Mouse (Mus musculus) midbrain, embryonic 12.5 days (tissue): ENCODE results near the gene Hps1. TPM values are rescaled to one million over a fixed set of nuclear protein-coding genes. Genes with fewer than 3 reads are reported as not detected.
"Not testable (repeated sequence)": the region's sequence is repeated elsewhere in the genome, so short reads cannot be mapped to it uniquely, and the experiment has no call there.

ENCODE experiments used
- ATAC-seq: fragments of 200-750 bp; cut with Nextera tagmentation; 2 replicates; pipeline ENCODE4 v1.8.0; 2017; ENCODE audit warnings: low read depth, moderate TSS enrichment, moderate library complexity; ENCODE audit not compliant: low FRiP score
- H3K27ac ChIP-seq: fragments of 300-500 bp; sonication (generic); replicated peaks from 2 replicates; pipeline ENCODE4 v1.5.1; 2016; ENCODE audit warnings: mild to moderate bottlenecking
- H3K27me3 ChIP-seq: fragments of 300-500 bp; sonication (generic); 2 replicates; pipeline ENCODE4 v1.6.1; 2016; ENCODE audit warnings: mild to moderate bottlenecking
- H3K36me3 ChIP-seq: fragments of 300-500 bp; sonication (generic); 2 replicates; pipeline ENCODE4 v1.6.1; 2016
- H3K4me1 ChIP-seq: fragments of 300-500 bp; sonication (generic); 2 replicates; pipeline ENCODE4 v1.6.1; 2016
- H3K4me2 ChIP-seq: fragments of 300-500 bp; sonication (generic); replicated peaks from 2 replicates; pipeline ENCODE4 v1.6.1; 2016; ENCODE audit warnings: mild to moderate bottlenecking, moderate library complexity
- H3K4me3 ChIP-seq: fragments of 300-500 bp; sonication (generic); 2 replicates; pipeline ENCODE4 v1.5.1; 2016; ENCODE audit warnings: mild to moderate bottlenecking
- H3K9ac ChIP-seq: fragments of 300-500 bp; sonication (generic); replicated peaks from 2 replicates; pipeline ENCODE4 v1.6.1; 2016; ENCODE audit warnings: mild to moderate bottlenecking, moderate library complexity
- H3K9me3 ChIP-seq: fragments of 300-500 bp; sonication (generic); 2 replicates; pipeline ENCODE4 v1.6.1; 2016; ENCODE audit warnings: mild to moderate bottlenecking
- WGBS: fragments of 180-500 bp; shearing (Covaris S2); methylation state at CpG from one replicate; pipeline ENCODE4 v1.1.7; 2016; 5-methylcytosine and 5-hydroxymethylcytosine counted together
- polyA plus RNA-seq: library from polyadenylated mRNA; unstranded; fragments of >200 nt; fragmentation: Nextera tagmentation; extraction: Ambion mirVana; gene quantifications from 2 replicates; pipeline ENCODE4 v1.2.1, GENCODE M21; 2016

Gene Hps1
- polyA plus RNA-seq, 1 experiment from 2014 or later, result 17.2 TPM

- Histone ChIP-seq H3K4me3 (no peak overlapping the region), H3K9ac (no peak overlapping the region), H3K27ac (0 out of 2 replicates have a peak overlapping the region, but pooled peaks have one; percentile 30), H3K4me2 (peak overlapping the region; percentile 22), H3K27me3 (peaks cover 12% of the 10 kb centered on the region), H3K36me3 (no peaks in the 10 kb centered on the region), H3K9me3 (no peaks in the 10 kb centered on the region), H3K4me1 (peaks cover 16% of the 10 kb centered on the region)
- ATAC-seq, result no peak
- WGBS, result 23% methylated on average over 8 of the region's 8 CpGs
Measured at GRCm38 (mm10) chr19:42785562-42786220, 5.9 kb upstream of the Hps1 start.

GRCm38 (mm10) chr19:42785129-42785528 is 5.4 kb upstream of the Hps1 start:
- ATAC-seq, result no peak
- Histone ChIP-seq H3K4me3 (no peak overlapping the region), H3K27me3 (peaks cover 12% of the 10 kb centered on the region), H3K9ac (no peak overlapping the region), H3K36me3 (no peaks in the 10 kb centered on the region), H3K9me3 (no peaks in the 10 kb centered on the region), H3K4me1 (peaks cover 16% of the 10 kb centered on the region), H3K27ac (0 out of 2 replicates have a peak overlapping the region, but pooled peaks have one; percentile 25), H3K4me2 (no peak overlapping the region)
- 27% methylated on average over 2 of the region's 2 CpGs for WGBS

GRCm38 (mm10) chr19:42780156-42780538 is 369 bp upstream of the Hps1 start:
- Histone ChIP-seq H3K4me3 (peak overlapping the region; percentile 51), H3K4me2 (peak overlapping the region; percentile 62), H3K9ac (peak overlapping the region; percentile 53), H3K27ac (peak overlapping the region; percentile 65)
- H3K9me3 ChIP-seq, H3K27me3 ChIP-seq, ATAC-seq, H3K36me3 ChIP-seq, H3K4me1 ChIP-seq: not testable (repeated sequence)
- 57% methylated on average over 7 of the region's 7 CpGs for WGBS

- H3K4me1 ChIP-seq, result peaks cover 8% of the 10 kb centered on the region
- H3K27ac ChIP-seq, result no peak overlapping the region
- no peaks in the 10 kb centered on the region for H3K9me3 ChIP-seq
- no peak for ATAC-seq
- WGBS, result 88% methylated on average over 5 of the region's 5 CpGs
- H3K27me3 ChIP-seq, result no peaks in the 10 kb centered on the region
- no peak overlapping the region for H3K9ac ChIP-seq
- no peak overlapping the region for H3K4me3 ChIP-seq
- no peaks in the 10 kb centered on the region for H3K36me3 ChIP-seq
- no peak overlapping the region for H3K4me2 ChIP-seq
Measured at GRCm38 (mm10) chr19:42777801-42778200, 2.0 kb downstream of the Hps1 start.

GRCm38 (mm10) chr19:42776813-42777212 is 3.0 kb downstream of the Hps1 start:
- Histone ChIP-seq H3K4me1 (peaks cover 8% of the 10 kb centered on the region), H3K9me3 (no peaks in the 10 kb centered on the region), H3K27ac (no peak overlapping the region), H3K9ac (no peak overlapping the region), H3K4me2 (no peak overlapping the region), H3K27me3 (no peaks in the 10 kb centered on the region), H3K36me3 (no peaks in the 10 kb centered on the region), H3K4me3 (no peak overlapping the region)
- 88% methylated on average over 1 of the region's 1 CpGs for WGBS
- ATAC-seq, result no peak

- ATAC-seq, result no peak
- WGBS, result 83% methylated on average over 23 of the region's 23 CpGs
Measured at GRCm38 (mm10) chr19:42770141-42770872, 9.5 kb downstream of the Hps1 start.

GRCm38 (mm10) chr19:42769648-42770047 is 10.1 kb downstream of the Hps1 start:
- Histone ChIP-seq H3K36me3 (peaks cover 12% of the 10 kb centered on the region), H3K27me3 (no peaks in the 10 kb centered on the region), H3K4me1 (no peaks in the 10 kb centered on the region), H3K9me3 (no peaks in the 10 kb centered on the region), H3K4me2 (no peak overlapping the region), H3K9ac (no peak overlapping the region), H3K27ac (no peak overlapping the region), H3K4me3 (no peak overlapping the region)
- no peak for ATAC-seq
- 92% methylated on average over 10 of the region's 10 CpGs for WGBS

More at GRCm38 (mm10) chr19:42770141-42770872, 9.5 kb downstream of the Hps1 start:
- Histone ChIP-seq H3K27ac (no peak overlapping the region), H3K27me3 (no peaks in the 10 kb centered on the region), H3K9ac (no peak overlapping the region), H3K4me3 (no peak overlapping the region), H3K4me2 (no peak overlapping the region), H3K36me3 (peaks cover 12% of the 10 kb centered on the region), H3K9me3 (no peaks in the 10 kb centered on the region), H3K4me1 (no peaks in the 10 kb centered on the region)

- WGBS, result 69% methylated on average over 8 of the region's 8 CpGs
- no peak for ATAC-seq
- H3K9ac ChIP-seq, result no peak overlapping the region
- H3K36me3 ChIP-seq, result peaks cover 12% of the 10 kb centered on the region
- H3K27me3 ChIP-seq, result no peaks in the 10 kb centered on the region
- H3K4me1 ChIP-seq, result no peaks in the 10 kb centered on the region
- H3K27ac ChIP-seq, result no peak overlapping the region
- H3K4me3 ChIP-seq, result no peak overlapping the region
- no peak overlapping the region for H3K4me2 ChIP-seq
- H3K9me3 ChIP-seq, result no peaks in the 10 kb centered on the region
Measured at GRCm38 (mm10) chr19:42767361-42767760, 12.4 kb downstream of the Hps1 start.

- H3K4me1 ChIP-seq, result no peaks in the 10 kb centered on the region
- no peaks in the 10 kb centered on the region for H3K27me3 ChIP-seq
- H3K4me3 ChIP-seq, result no peak overlapping the region
- no peak for ATAC-seq
- H3K9me3 ChIP-seq, result no peaks in the 10 kb centered on the region
- no peak overlapping the region for H3K9ac ChIP-seq
- WGBS, result 87% methylated on average over 10 of the region's 10 CpGs
- H3K27ac ChIP-seq, result no peak overlapping the region
- peaks cover 7% of the 10 kb centered on the region for H3K36me3 ChIP-seq
- H3K4me2 ChIP-seq, result no peak overlapping the region
Measured at GRCm38 (mm10) chr19:42764398-42764797, 15.4 kb downstream of the Hps1 start.

- WGBS, result 89% methylated on average over 6 of the region's 6 CpGs
- ATAC-seq, result no peak
Measured at GRCm38 (mm10) chr19:42756671-42757070, 23.1 kb downstream of the Hps1 start.

GRCm38 (mm10) chr19:42755148-42755870 is 24.5 kb downstream of the Hps1 start:
- H3K27ac ChIP-seq, result no peak overlapping the region
- no peak for ATAC-seq
- 0 out of 2 replicates have a peak, but pooled peaks cover 3% of the 10 kb centered on the region for H3K36me3 ChIP-seq
- no peak overlapping the region for H3K4me3 ChIP-seq
- 88% methylated on average over 15 of the region's 15 CpGs for whole genome bisulfite sequencing
- H3K9ac ChIP-seq, result no peak overlapping the region
- no peaks in the 10 kb centered on the region for H3K27me3 ChIP-seq
- H3K4me2 ChIP-seq, result no peak overlapping the region
- peaks cover 29% of the 10 kb centered on the region for H3K4me1 ChIP-seq
- H3K9me3 ChIP-seq, result no peaks in the 10 kb centered on the region

More at GRCm38 (mm10) chr19:42756671-42757070, 23.1 kb downstream of the Hps1 start:
- no peak overlapping the region for H3K4me2 ChIP-seq
- peaks cover 21% of the 10 kb centered on the region for H3K4me1 ChIP-seq
- H3K9me3 ChIP-seq, result no peaks in the 10 kb centered on the region
- no peak overlapping the region for H3K4me3 ChIP-seq
- no peak overlapping the region for H3K9ac ChIP-seq
- H3K27ac ChIP-seq, result no peak overlapping the region
- no peaks in the 10 kb centered on the region for H3K27me3 ChIP-seq
- H3K36me3 ChIP-seq, result 0 out of 2 replicates have a peak, but pooled peaks cover 3% of the 10 kb centered on the region
